Mouse (Mus musculus) heart, adult 18-20 months (tissue): Measurements from ENCODE around the gene Plb1. TPM values are rescaled to one million over a fixed set of nuclear protein-coding genes. Genes with fewer than 3 reads are reported as not detected.
A peak's percentile ranks its signal among the peaks of the same experiment; 100 is the strongest.

Experiments used
- DNase-seq, 2 experiments: peaks; one replicate each; pipeline ENCODE4 v3.0.0; 2021 to 2022; ENCODE audit warnings: mixed read lengths in 1 of 2
- long read RNA-seq, 2 experiments: library from polyadenylated mRNA; stranded (forward); transcript quantifications; one replicate each; pipeline ENCODE4 v2.0.0; 2021
- total RNA-seq, 2 experiments: library from RNA; stranded (reverse); gene quantifications; 2 replicates each; pipeline ENCODE4 v1.2.3; 2021

Gene Plb1
- 1 to 10 TPM; 1.1 to 1.8 TPM for total RNA-seq
- long read RNA-seq, experiment 1, partial matches to known transcripts, result 0 of 1 reads
- long read RNA-seq, experiment 1, other reads (novel, unspliced or antisense), result 1 of 1 reads
- long read RNA-seq, experiment 2, result 0 reads

GRCm38 (mm10) chr5:32232474-32232873, at the start of gene Plb1:
Plb1 (plus strand) TSS chr5:32232708.
- no peak for DNase-seq

GRCm38 (mm10) chr5:32182885-32183629, 49.5 kb upstream of the Plb1 start:
- DNase-seq, result no peak

- no peak for DNase-seq
These were observed 44.8 kb upstream of the Plb1 start for GRCm38 (mm10) chr5:32187717-32188116.

- no peak for DNase-seq
These were observed 41.2 kb upstream of the Plb1 start for GRCm38 (mm10) chr5:32191259-32191658.

- DNase-seq, result peak; percentile 41
These were observed 40.3 kb upstream of the Plb1 start for GRCm38 (mm10) chr5:32192016-32192845.

GRCm38 (mm10) chr5:32194236-32194635, 38.3 kb upstream of the Plb1 start:
- peak in 1 of 2 experiments; percentile 12 for DNase-seq

- DNase-seq, result peak; percentile 22 to 25
These were observed 36.5 kb upstream of the Plb1 start for GRCm38 (mm10) chr5:32195857-32196609.

GRCm38 (mm10) chr5:32197698-32198097, 34.8 kb upstream of the Plb1 start:
- DNase-seq, result peak; percentile 93 to 97

- no peak for DNase-seq
These were observed 33.4 kb upstream of the Plb1 start for GRCm38 (mm10) chr5:32199136-32199535.

- no peak for DNase-seq
These were observed 32.9 kb upstream of the Plb1 start for GRCm38 (mm10) chr5:32199594-32199993.

- DNase-seq, result no peak
These were observed 27.9 kb upstream of the Plb1 start for GRCm38 (mm10) chr5:32204653-32205052.

GRCm38 (mm10) chr5:32206726-32207125, 25.8 kb upstream of the Plb1 start:
- DNase-seq, result no peak

- DNase-seq, result no peak
These were observed 24.0 kb upstream of the Plb1 start for GRCm38 (mm10) chr5:32208460-32208859.

GRCm38 (mm10) chr5:32211011-32211410, 21.5 kb upstream of the Plb1 start:
- DNase-seq, result no peak

GRCm38 (mm10) chr5:32213746-32214145, 18.8 kb upstream of the Plb1 start:
- no peak for DNase-seq

- peak in 1 of 2 experiments; percentile 49 for DNase-seq
These were observed 17.0 kb upstream of the Plb1 start for GRCm38 (mm10) chr5:32215510-32215909.

- no peak for DNase-seq
These were observed 16.0 kb upstream of the Plb1 start for GRCm38 (mm10) chr5:32216465-32216864.

GRCm38 (mm10) chr5:32217477-32217876, 15.0 kb upstream of the Plb1 start:
- no peak for DNase-seq

GRCm38 (mm10) chr5:32230372-32230771, 2.1 kb upstream of the Plb1 start:
- peak in 1 of 2 experiments; percentile 12 for DNase-seq

- no peak for DNase-seq
These were observed 6.8 kb downstream of the Plb1 start for GRCm38 (mm10) chr5:32239337-32239736.

- DNase-seq, result no peak
These were observed 8.2 kb downstream of the Plb1 start for GRCm38 (mm10) chr5:32240741-32241140.

GRCm38 (mm10) chr5:32243286-32243885, 10.9 kb downstream of the Plb1 start:
- DNase-seq, result no peak
